Mouse (Mus musculus) forebrain, embryonic 12.5 days (tissue): Measurements from ENCODE around the gene Plpp1. TPM values are rescaled to one million over a fixed set of nuclear protein-coding genes. Genes with fewer than 3 reads are reported as not detected.

Experiments used
- ATAC-seq: fragments of 200-750 bp; cut with Nextera tagmentation; 2 replicates; pipeline ENCODE4 v1.8.0; 2017; ENCODE audit warnings: moderate TSS enrichment; ENCODE audit not compliant: low FRiP score
- H3K27ac ChIP-seq: fragments of 300-500 bp; sonication (generic); 2 replicates; pipeline ENCODE4 v1.5.1; 2016; ENCODE audit warnings: mild to moderate bottlenecking
- H3K27me3 ChIP-seq: fragments of 300-500 bp; sonication (generic); 2 replicates; pipeline ENCODE4 v1.6.1; 2016; ENCODE audit warnings: mild to moderate bottlenecking
- H3K36me3 ChIP-seq: fragments of 300-500 bp; sonication (generic); replicated peaks from 2 replicates; pipeline ENCODE4 v1.6.1; 2016; ENCODE audit warnings: mild to moderate bottlenecking
- H3K4me1 ChIP-seq: fragments of 300-500 bp; sonication (generic); 2 replicates; pipeline ENCODE4 v1.6.1; 2016
- H3K4me2 ChIP-seq: fragments of 300-500 bp; sonication (generic); 2 replicates; pipeline ENCODE4 v1.6.1; 2016; ENCODE audit warnings: mild to moderate bottlenecking, moderate library complexity
- H3K4me3 ChIP-seq: fragments of 300-500 bp; sonication (generic); replicated peaks from 2 replicates; pipeline ENCODE4 v1.5.1; 2016; ENCODE audit warnings: mild to moderate bottlenecking
- H3K9ac ChIP-seq: fragments of 300-500 bp; sonication (generic); 2 replicates; pipeline ENCODE4 v1.6.1; 2016; ENCODE audit warnings: mild to moderate bottlenecking
- H3K9me3 ChIP-seq: fragments of 300-500 bp; sonication (generic); 2 replicates; pipeline ENCODE4 v1.6.1; 2016
- WGBS: fragments of 180-500 bp; shearing (Covaris S2); methylation state at CpG from one replicate; pipeline ENCODE4 v1.1.7; 2016; 5-methylcytosine and 5-hydroxymethylcytosine counted together
- polyA plus RNA-seq: library from polyadenylated mRNA; unstranded; fragments of >200 nt; fragmentation: Nextera tagmentation; extraction: Ambion mirVana; gene quantifications from 2 replicates; pipeline ENCODE4 v1.2.1, GENCODE M21; 2016

Gene Plpp1
- polyA plus RNA-seq, 1 experiment from 2014 or later = 19.1 TPM

GRCm38 (mm10) chr13:112854402-112854801 is 53.8 kb downstream of the Plpp1 start:
- H3K27ac ChIP-seq = no peak overlapping the region
- H3K36me3 ChIP-seq = no peaks in the 10 kb centered on the region
- 57% methylated on average over 6 of the region's 6 CpGs for WGBS
- H3K4me2 ChIP-seq = peak overlapping the region; percentile 29; the same call in 1 of the 2 replicates
- no peak for ATAC-seq
- no peaks in the 10 kb centered on the region for H3K27me3 ChIP-seq
- H3K4me3 ChIP-seq = no peak overlapping the region
- peaks cover 6% of the 10 kb centered on the region for H3K4me1 ChIP-seq
- no peaks in the 10 kb centered on the region for H3K9me3 ChIP-seq
- H3K9ac ChIP-seq = no peak overlapping the region

GRCm38 (mm10) chr13:112857921-112858320 is 57.3 kb downstream of the Plpp1 start:
- no peaks in the 10 kb centered on the region for H3K9me3 ChIP-seq
- peaks cover 8% of the 10 kb centered on the region for H3K4me1 ChIP-seq
- H3K9ac ChIP-seq = no peak overlapping the region
- H3K36me3 ChIP-seq = 0 out of 2 replicates have a peak, but pooled peaks cover 4% of the 10 kb centered on the region
- H3K4me2 ChIP-seq = no peak overlapping the region
- H3K27me3 ChIP-seq = no peaks in the 10 kb centered on the region
- H3K27ac ChIP-seq = no peak overlapping the region
- WGBS = 72% methylated on average over 7 of the region's 7 CpGs
- no peak overlapping the region for H3K4me3 ChIP-seq
- no peak for ATAC-seq

GRCm38 (mm10) chr13:112859574-112860134 is 59.1 kb downstream of the Plpp1 start:
- 90% methylated on average over 21 of the region's 21 CpGs for WGBS

GRCm38 (mm10) chr13:112860370-112860769 is 59.8 kb downstream of the Plpp1 start:
- H3K4me2 ChIP-seq = no peak overlapping the region
- H3K27ac ChIP-seq = no peak overlapping the region
- 87% methylated on average over 2 of the region's 2 CpGs for WGBS
- H3K4me3 ChIP-seq = no peak overlapping the region
- H3K9ac ChIP-seq = no peak overlapping the region
- 0 out of 2 replicates have a peak, but pooled peaks cover 2% of the 10 kb centered on the region for H3K4me1 ChIP-seq
- peaks cover 27% of the 10 kb centered on the region for H3K36me3 ChIP-seq
- no peaks in the 10 kb centered on the region for H3K9me3 ChIP-seq
- no peaks in the 10 kb centered on the region for H3K27me3 ChIP-seq
- ATAC-seq = no peak

More at GRCm38 (mm10) chr13:112859574-112860134, 59.1 kb downstream of the Plpp1 start:
- Histone ChIP-seq H3K36me3 (peaks cover 20% of the 10 kb centered on the region), H3K27me3 (no peaks in the 10 kb centered on the region), H3K4me1 (0 out of 2 replicates have a peak, but pooled peaks cover 2% of the 10 kb centered on the region), H3K27ac (no peak overlapping the region), H3K9me3 (no peaks in the 10 kb centered on the region), H3K4me2 (no peak overlapping the region), H3K4me3 (no peak overlapping the region), H3K9ac (no peak overlapping the region)
- no peak for ATAC-seq

- Histone ChIP-seq H3K27ac (no peak overlapping the region), H3K4me2 (no peak overlapping the region), H3K4me1 (0 out of 2 replicates have a peak, but pooled peaks cover 2% of the 10 kb centered on the region), H3K4me3 (no peak overlapping the region), H3K27me3 (no peaks in the 10 kb centered on the region), H3K9me3 (no peaks in the 10 kb centered on the region), H3K9ac (no peak overlapping the region), H3K36me3 (peaks cover 33% of the 10 kb centered on the region)
- no peak for ATAC-seq
- WGBS = 92% methylated on average over 9 of the region's 9 CpGs
Observed at GRCm38 (mm10) chr13:112860911-112861310, 60.3 kb downstream of the Plpp1 start.

GRCm38 (mm10) chr13:112861825-112862306 is 61.3 kb downstream of the Plpp1 start:
- H3K27me3 ChIP-seq = no peaks in the 10 kb centered on the region
- H3K27ac ChIP-seq = no peak overlapping the region
- no peak overlapping the region for H3K4me2 ChIP-seq
- H3K4me3 ChIP-seq = no peak overlapping the region
- no peak overlapping the region for H3K9ac ChIP-seq
- H3K4me1 ChIP-seq = 0 out of 2 replicates have a peak, but pooled peaks cover 2% of the 10 kb centered on the region
- 58% methylated on average over 5 of the region's 5 CpGs for WGBS
- H3K9me3 ChIP-seq = no peaks in the 10 kb centered on the region
- no peak for ATAC-seq
- peaks cover 42% of the 10 kb centered on the region for H3K36me3 ChIP-seq

- Histone ChIP-seq H3K27me3 (no peaks in the 10 kb centered on the region), H3K4me3 (no peak overlapping the region), H3K36me3 (peaks cover 45% of the 10 kb centered on the region), H3K4me1 (0 out of 2 replicates have a peak, but pooled peaks cover 2% of the 10 kb centered on the region), H3K9me3 (no peaks in the 10 kb centered on the region), H3K27ac (no peak overlapping the region), H3K4me2 (no peak overlapping the region), H3K9ac (no peak overlapping the region)
- WGBS = 73% methylated on average over 3 of the region's 3 CpGs
- no peak for ATAC-seq
Observed at GRCm38 (mm10) chr13:112862342-112862741, 61.8 kb downstream of the Plpp1 start.

GRCm38 (mm10) chr13:112862978-112863677 is 62.5 kb downstream of the Plpp1 start:
- H3K9me3 ChIP-seq = no peaks in the 10 kb centered on the region
- WGBS = 100% methylated on average over 1 of the region's 1 CpGs
- H3K27ac ChIP-seq = no peak overlapping the region
- H3K9ac ChIP-seq = no peak overlapping the region
- no peak for ATAC-seq
- no peak overlapping the region for H3K4me2 ChIP-seq
- H3K27me3 ChIP-seq = no peaks in the 10 kb centered on the region
- H3K4me3 ChIP-seq = no peak overlapping the region
- 0 out of 2 replicates have a peak, but pooled peaks cover 2% of the 10 kb centered on the region for H3K4me1 ChIP-seq
- peaks cover 53% of the 10 kb centered on the region for H3K36me3 ChIP-seq

GRCm38 (mm10) chr13:112866782-112867181 is 66.2 kb downstream of the Plpp1 start:
- ATAC-seq = no peak
- H3K27ac ChIP-seq = no peak overlapping the region
- no peak overlapping the region for H3K4me3 ChIP-seq
- H3K9ac ChIP-seq = no peak overlapping the region
- H3K27me3 ChIP-seq = no peaks in the 10 kb centered on the region
- 90% methylated on average over 7 of the region's 7 CpGs for WGBS
- no peaks in the 10 kb centered on the region for H3K9me3 ChIP-seq
- peaks cover 86% of the 10 kb centered on the region for H3K36me3 ChIP-seq
- 0 out of 2 replicates have a peak, but pooled peaks cover 2% of the 10 kb centered on the region for H3K4me1 ChIP-seq
- no peak overlapping the region for H3K4me2 ChIP-seq

GRCm38 (mm10) chr13:112867381-112867780 is 66.8 kb downstream of the Plpp1 start:
- Histone ChIP-seq H3K36me3 (peaks cover 92% of the 10 kb centered on the region), H3K9ac (no peak overlapping the region)
- ATAC-seq = no peak

GRCm38 (mm10) chr13:112870039-112870690 is 69.6 kb downstream of the Plpp1 start:
- Histone ChIP-seq H3K9ac (no peak overlapping the region), H3K27ac (no peak overlapping the region), H3K4me1 (no peaks in the 10 kb centered on the region), H3K9me3 (no peaks in the 10 kb centered on the region), H3K27me3 (no peaks in the 10 kb centered on the region), H3K4me2 (no peak overlapping the region), H3K36me3 (peaks cover 89% of the 10 kb centered on the region), H3K4me3 (no peak overlapping the region)
- ATAC-seq = no peak
- WGBS = 86% methylated on average over 11 of the region's 11 CpGs

More at GRCm38 (mm10) chr13:112867381-112867780, 66.8 kb downstream of the Plpp1 start:
- no peaks in the 10 kb centered on the region for H3K9me3 ChIP-seq
- no peak overlapping the region for H3K27ac ChIP-seq
- 95% methylated on average over 8 of the region's 8 CpGs for WGBS
- H3K27me3 ChIP-seq = no peaks in the 10 kb centered on the region
- H3K4me3 ChIP-seq = no peak overlapping the region
- H3K4me1 ChIP-seq = 0 out of 2 replicates have a peak, but pooled peaks cover under 1% of the 10 kb centered on the region
- H3K4me2 ChIP-seq = no peak overlapping the region
